Mouse (Mus musculus): Measurements from ENCODE around the gene Olfr51. TPM values are rescaled to one million over a fixed set of nuclear protein-coding genes. Genes with fewer than 3 reads are reported as not detected.
A peak's percentile ranks its signal among the peaks of the same experiment; 100 is the strongest.
"Not testable (repeated sequence)": the region's sequence is repeated elsewhere in the genome, so short reads cannot be mapped to it uniquely, and the experiment has no call there.

The Olfr51 gene
- polyA plus RNA-seq, 1 experiment from 2014 or later, result not detected

DNA sequence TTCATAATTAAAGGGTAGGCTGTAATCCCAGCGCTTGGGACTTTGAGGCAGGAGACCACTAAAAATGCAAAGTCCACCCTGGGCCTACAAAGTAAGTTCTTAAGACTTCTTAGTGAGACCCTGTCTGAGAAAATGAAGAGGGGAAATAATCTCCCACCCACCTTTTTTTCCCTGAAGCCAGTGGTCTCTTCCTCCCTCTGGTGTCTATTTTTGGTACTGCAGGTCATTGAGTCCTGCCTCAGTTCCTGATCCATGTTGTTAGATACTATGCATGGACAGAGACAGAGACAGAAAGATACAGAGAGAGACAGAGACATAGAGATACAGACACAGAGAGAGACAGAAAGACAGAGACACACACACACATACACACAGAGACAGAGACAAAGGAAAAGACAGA is 29.5 kb downstream of the Olfr51 start:
- no peaks in the 10 kb centered on the region for H3K4me1 ChIP-seq (replicated peaks; ENCODE audit: control insufficient read depth, insufficient read depth)
- ATAC-seq (ENCODE audit: low FRiP score, low TSS enrichment) (no peak), DNase-seq (ENCODE audit: low spot score) (no peak)
- WGBS, result 30% methylated on average over 1 of the region's 1 CpGs
- H3K27ac ChIP-seq (replicated peaks), result no peak overlapping the region
- TF ChIP-seq EP300 (optimal IDR thresholded peaks at IDR 0.05), result no peak
- TF ChIP-seq CTCF (IDR thresholded peaks at IDR 0.05; ENCODE audit: low read depth), result peak; percentile 86
- no peaks in the 10 kb centered on the region for H3K9me3 ChIP-seq (ENCODE audit: control insufficient read depth, low read length)
- no peak overlapping the region for H3K9ac ChIP-seq (ENCODE audit: low read length)
- no peak overlapping the region for H3K4me3 ChIP-seq (ENCODE audit: low read depth, low read length)
- no peaks in the 10 kb centered on the region for H3K36me3 ChIP-seq (ENCODE audit: control insufficient read depth, insufficient read depth, low read length)
- no peaks in the 10 kb centered on the region for H3K27me3 ChIP-seq (ENCODE audit: control insufficient read depth, insufficient read depth, low read length)
- no peak overlapping the region for H3K4me2 ChIP-seq (replicated peaks; ENCODE audit: low read depth)

DNA sequence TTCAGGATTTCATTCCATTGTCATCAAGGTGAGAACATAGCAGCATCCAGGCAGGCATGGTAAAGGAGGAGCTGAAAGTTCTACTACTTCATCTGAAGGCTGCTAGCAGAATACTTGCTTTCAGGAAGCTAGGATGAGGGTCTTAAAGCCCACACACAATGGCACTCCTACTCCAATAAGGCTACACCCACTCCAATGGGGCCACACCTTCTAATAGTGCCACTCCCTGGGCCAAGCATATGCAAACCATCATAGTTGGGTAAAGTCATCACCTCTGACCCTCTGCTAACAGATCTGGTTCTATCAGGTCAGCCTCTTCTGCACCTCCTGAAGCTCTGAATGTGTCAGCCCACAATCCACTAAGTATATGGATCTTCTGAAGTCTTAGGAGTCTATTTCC is 30.7 kb downstream of the Olfr51 start:
- not testable (repeated sequence) for H3K4me3 ChIP-seq (ENCODE audit: low read depth, low read length); H3K27me3 ChIP-seq (ENCODE audit: control insufficient read depth, insufficient read depth, low read length); H3K4me1 ChIP-seq (replicated peaks; ENCODE audit: control insufficient read depth, insufficient read depth); DNase-seq (ENCODE audit: low spot score); H3K27ac ChIP-seq (replicated peaks); H3K9ac ChIP-seq (ENCODE audit: low read length); H3K4me2 ChIP-seq (replicated peaks; ENCODE audit: low read depth); H3K36me3 ChIP-seq (ENCODE audit: control insufficient read depth, insufficient read depth, low read length); H3K9me3 ChIP-seq (ENCODE audit: control insufficient read depth, low read length); ATAC-seq (ENCODE audit: low FRiP score, low TSS enrichment)

DNA sequence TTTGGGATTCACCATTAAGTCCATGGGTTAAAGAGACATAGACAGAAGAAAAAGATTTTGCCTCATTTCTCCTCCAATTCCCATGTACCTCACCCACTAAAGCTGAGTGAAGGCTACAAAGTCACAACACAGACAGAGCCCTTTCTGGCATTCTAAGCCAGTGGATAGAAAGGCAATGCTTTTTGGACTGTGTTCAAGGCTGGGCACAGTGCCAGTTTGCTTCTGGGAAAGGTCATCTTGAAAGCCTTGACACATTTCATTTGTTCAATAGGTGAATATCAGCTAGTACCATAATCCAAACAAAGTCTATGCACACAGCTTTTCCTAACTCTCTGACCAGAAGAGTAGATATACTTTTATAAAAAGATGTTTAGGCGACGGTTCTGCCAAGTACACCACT is 32.6 kb downstream of the Olfr51 start:
- H3K36me3 ChIP-seq (ENCODE audit: control insufficient read depth, insufficient read depth, low read length), result no peaks in the 10 kb centered on the region
- TF ChIP-seq EP300 (optimal IDR thresholded peaks at IDR 0.05) (no peak), CTCF (IDR thresholded peaks at IDR 0.05; ENCODE audit: low read depth) (no peak)
- no peaks in the 10 kb centered on the region for H3K9me3 ChIP-seq (ENCODE audit: control insufficient read depth, low read length)
- H3K4me2 ChIP-seq (replicated peaks; ENCODE audit: low read depth), result no peak overlapping the region
- H3K27ac ChIP-seq (replicated peaks), result no peak overlapping the region
- ATAC-seq (ENCODE audit: low FRiP score, low TSS enrichment) (no peak), DNase-seq (ENCODE audit: low spot score) (peak; percentile 47)
- no peak overlapping the region for H3K9ac ChIP-seq (ENCODE audit: low read length)
- 34% methylated on average over 2 of the region's 2 CpGs for WGBS
- H3K4me3 ChIP-seq (ENCODE audit: low read depth, low read length), result no peak overlapping the region
- no peaks in the 10 kb centered on the region for H3K27me3 ChIP-seq (ENCODE audit: control insufficient read depth, insufficient read depth, low read length)
- no peaks in the 10 kb centered on the region for H3K4me1 ChIP-seq (replicated peaks; ENCODE audit: control insufficient read depth, insufficient read depth)

- not testable (repeated sequence) for H3K27ac ChIP-seq (replicated peaks); DNase-seq (ENCODE audit: low spot score); H3K36me3 ChIP-seq (ENCODE audit: control insufficient read depth, insufficient read depth, low read length); H3K9ac ChIP-seq (ENCODE audit: low read length); ATAC-seq (ENCODE audit: low FRiP score, low TSS enrichment); H3K4me3 ChIP-seq (ENCODE audit: low read depth, low read length); H3K4me2 ChIP-seq (replicated peaks; ENCODE audit: low read depth); H3K27me3 ChIP-seq (ENCODE audit: control insufficient read depth, insufficient read depth, low read length); H3K9me3 ChIP-seq (ENCODE audit: control insufficient read depth, low read length); H3K4me1 ChIP-seq (replicated peaks; ENCODE audit: control insufficient read depth, insufficient read depth)
- WGBS, result 47% methylated on average over 3 of the region's 3 CpGs
Measured at GRCm38 (mm10) chr11:51044776-51045175, 41.4 kb downstream of the Olfr51 start.

DNA sequence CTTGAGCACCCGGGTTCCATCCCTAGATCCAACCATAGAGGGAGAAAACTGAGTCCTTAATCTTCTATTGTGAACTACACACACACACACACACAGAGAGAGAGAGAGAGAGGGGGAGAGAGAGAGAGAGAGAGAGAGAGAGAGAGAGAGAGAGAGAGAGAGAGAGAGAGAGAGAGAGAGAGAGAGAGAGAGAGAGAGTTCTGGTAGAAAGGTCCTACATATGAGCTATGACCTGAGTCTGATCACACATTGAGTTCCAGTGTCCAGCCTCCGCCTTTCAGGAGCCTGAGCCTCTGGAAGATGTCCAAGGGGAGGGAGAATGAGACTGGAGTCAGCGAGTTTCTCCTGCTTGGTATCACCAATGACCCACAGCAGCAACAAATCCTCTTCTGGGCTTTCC is 44.4 kb downstream of the Olfr51 start, which contains the start of gene Olfr1375:
Gene Olfr1375 (plus strand): TSS at position 301 of the 400 bp plus-strand sequence.
- not testable (repeated sequence) for DNase-seq (ENCODE audit: low spot score); H3K9ac ChIP-seq (ENCODE audit: low read length); H3K4me2 ChIP-seq (replicated peaks; ENCODE audit: low read depth); H3K27ac ChIP-seq (replicated peaks); H3K36me3 ChIP-seq (ENCODE audit: control insufficient read depth, insufficient read depth, low read length); H3K4me1 ChIP-seq (replicated peaks; ENCODE audit: control insufficient read depth, insufficient read depth); H3K9me3 ChIP-seq (ENCODE audit: control insufficient read depth, low read length); ATAC-seq (ENCODE audit: low FRiP score, low TSS enrichment); H3K4me3 ChIP-seq (ENCODE audit: low read depth, low read length); H3K27me3 ChIP-seq (ENCODE audit: control insufficient read depth, insufficient read depth, low read length)
- 47% methylated on average over 3 of the region's 3 CpGs for WGBS

GRCm38 (mm10) chr11:51051678-51052077 is 48.3 kb downstream of the Olfr51 start:
- Histone ChIP-seq H3K4me2 (replicated peaks; ENCODE audit: low read depth) (no peak overlapping the region), H3K27me3 (ENCODE audit: control insufficient read depth, insufficient read depth, low read length) (no peaks in the 10 kb centered on the region), H3K4me1 (replicated peaks; ENCODE audit: control insufficient read depth, insufficient read depth) (no peaks in the 10 kb centered on the region), H3K9me3 (ENCODE audit: control insufficient read depth, low read length) (no peaks in the 10 kb centered on the region), H3K27ac (replicated peaks) (no peak overlapping the region), H3K9ac (ENCODE audit: low read length) (no peak overlapping the region), H3K4me3 (ENCODE audit: low read depth, low read length) (no peak overlapping the region), H3K36me3 (ENCODE audit: control insufficient read depth, insufficient read depth, low read length) (no peaks in the 10 kb centered on the region)
- DNase-seq (ENCODE audit: low spot score) (no peak), ATAC-seq (ENCODE audit: low FRiP score, low TSS enrichment) (no peak)
- 52% methylated on average over 2 of the region's 2 CpGs for WGBS
- TF ChIP-seq EP300 (optimal IDR thresholded peaks at IDR 0.05) (no peak), CTCF (IDR thresholded peaks at IDR 0.05; ENCODE audit: low read depth) (no peak)

Data from stomach, postnatal 0 days (tissue).